ENCODE assay signal across 12 mouse cellular contexts in genomic region chr1:182797048-182797447, GRCm38 (mm10). TPM values are rescaled to one million over a fixed set of nuclear protein-coding genes. Genes with fewer than 3 reads are reported as not detected.
DNase-seq lines count a peak whose midpoint lies in the region; ATAC-seq and TF ChIP-seq lines count a peak whose summit lies in the region.
"Had no signal": no experiment of that assay in that cellular context is flagged by ENCODE, and none has a peak within 500 bp of the region (broad histone marks: within the 10 kb centered on the region; RNA-seq: fewer than 3 reads in every experiment).

No protein-coding gene starts in this region.

- peak; percentile 43; the same call in 1 of the 2 replicates for ATAC-seq in hindbrain, embryonic 11.5 days (ENCODE audit: low FRiP score)
- ATAC-seq in hindbrain, embryonic 16.5 days: peak; percentile 72
- no peak for ATAC-seq in monocyte, adult 5-6 weeks (replicated peaks; ENCODE audit: insufficient number of reproducible peaks, low FRiP score, low TSS enrichment, poor library complexity, severe bottlenecking)

- H3K9me3 ChIP-seq in hindbrain, embryonic 11.5 days (ENCODE audit: control insufficient read depth, low read length): no peaks in the 10 kb centered on the region
- peaks cover 5% of the 10 kb centered on the region; the same call in 1 of the 2 replicates for H3K9me3 ChIP-seq in hindbrain, embryonic 10.5 days
- H3K9me3 ChIP-seq in hindbrain, embryonic 16.5 days (ENCODE audit: control insufficient read depth, low read length): no peaks in the 10 kb centered on the region
- H3K9me3 ChIP-seq: lung, embryonic 15.5 days had no signal

- DNase-seq in hindbrain, embryonic 11.5 days (ENCODE audit: low spot score): peak; percentile 11
- DNase-seq in hindbrain, embryonic 10.5 days (ENCODE audit: low spot score): no peak
- peak; percentile 81 for DNase-seq in cerebellum, adult 9-11 months
- no peak for DNase-seq in urinary bladder, postnatal 36 days (ENCODE audit: low spot score in 2 of 2)
- no peak for DNase-seq in c-Kit-positive CD71-positive TER-119-positive erythroid progenitor cells, embryonic 14.5 days (ENCODE audit: low spot score)
- DNase-seq: kidney, postnatal 25 days; thymus, postnatal 4 days had no signal

- WGBS in hindbrain, embryonic 11.5 days: 68% methylated on average over 14 of the region's 14 CpGs
- 81% methylated on average over 14 of the region's 14 CpGs for WGBS in hindbrain, embryonic 10.5 days
- WGBS in hindbrain, embryonic 16.5 days: 45% methylated on average over 14 of the region's 14 CpGs
- whole genome bisulfite sequencing in olfactory bulb, adult 2 months: 29% methylated on average over 14 of the region's 14 CpGs

- no peak for TF ChIP-seq POLR2A in olfactory bulb, adult 2 months (IDR thresholded peaks at IDR 0.05; ENCODE audit: insufficient read depth, low read depth, low read length)

- H3K27me3 ChIP-seq in hindbrain, embryonic 11.5 days (ENCODE audit: control insufficient read depth, insufficient read depth, low read length): no peaks in the 10 kb centered on the region
- no peaks in the 10 kb centered on the region for H3K27me3 ChIP-seq in hindbrain, embryonic 10.5 days (ENCODE audit: insufficient read depth, poor library complexity, severe bottlenecking)
- no peaks in the 10 kb centered on the region for H3K27me3 ChIP-seq in hindbrain, embryonic 16.5 days (replicated peaks; ENCODE audit: control insufficient read depth, insufficient read depth, low read length)
- H3K27me3 ChIP-seq: lung, embryonic 15.5 days had no signal

- H3K4me3 ChIP-seq in hindbrain, embryonic 11.5 days (ENCODE audit: low read depth, low read length): no peak overlapping the region
- H3K4me3 ChIP-seq in hindbrain, embryonic 10.5 days: no peak overlapping the region
- H3K4me3 ChIP-seq in hindbrain, embryonic 16.5 days (ENCODE audit: low read length): no peak overlapping the region
- no peak overlapping the region for H3K4me3 ChIP-seq in olfactory bulb, adult 2 months (ENCODE audit: insufficient read depth, low read depth, low read length)
- H3K4me3 ChIP-seq: lung, embryonic 15.5 days had no signal

- no peaks in the 10 kb centered on the region for H3K36me3 ChIP-seq in hindbrain, embryonic 11.5 days (ENCODE audit: control insufficient read depth, insufficient read depth, low read length)
- H3K36me3 ChIP-seq in hindbrain, embryonic 10.5 days: 0 out of 2 replicates have a peak, but pooled peaks cover 5% of the 10 kb centered on the region
- no peaks in the 10 kb centered on the region for H3K36me3 ChIP-seq in hindbrain, embryonic 16.5 days (ENCODE audit: control insufficient read depth, insufficient read depth, low read length)
- H3K36me3 ChIP-seq: lung, embryonic 15.5 days had no signal

- H3K4me2 ChIP-seq in hindbrain, embryonic 11.5 days (replicated peaks; ENCODE audit: low read depth, low read length): no peak overlapping the region
- H3K4me2 ChIP-seq in hindbrain, embryonic 16.5 days (ENCODE audit: low read length): no peak overlapping the region
- H3K4me2 ChIP-seq: lung, embryonic 15.5 days had no signal

- H3K27ac ChIP-seq in hindbrain, embryonic 11.5 days (ENCODE audit: low read depth, low read length): no peak overlapping the region
- no peak overlapping the region for H3K27ac ChIP-seq in hindbrain, embryonic 10.5 days
- no peak overlapping the region for H3K27ac ChIP-seq in hindbrain, embryonic 16.5 days (ENCODE audit: low read depth, low read length)
- H3K27ac ChIP-seq in olfactory bulb, adult 2 months (ENCODE audit: insufficient read depth, low read depth, low read length): peak overlapping the region; percentile 34; the same call in 1 of the 2 replicates
- H3K27ac ChIP-seq: lung, embryonic 15.5 days had no signal

- H3K9ac ChIP-seq in hindbrain, embryonic 11.5 days (ENCODE audit: low read depth, low read length): no peak overlapping the region
- H3K9ac ChIP-seq in hindbrain, embryonic 16.5 days (ENCODE audit: low read depth, low read length): no peak overlapping the region
- H3K9ac ChIP-seq: lung, embryonic 15.5 days had no signal

- H3K4me1 ChIP-seq in hindbrain, embryonic 11.5 days (replicated peaks; ENCODE audit: control insufficient read depth, insufficient read depth, low read length): no peaks in the 10 kb centered on the region
- H3K4me1 ChIP-seq in hindbrain, embryonic 10.5 days (replicated peaks): peaks cover 15% of the 10 kb centered on the region
- peaks cover 14% of the 10 kb centered on the region for H3K4me1 ChIP-seq in hindbrain, embryonic 16.5 days (ENCODE audit: control insufficient read depth, insufficient read depth, low read depth, low read length)
- H3K4me1 ChIP-seq in olfactory bulb, adult 2 months (ENCODE audit: control insufficient read depth, insufficient read depth, low read length): peaks cover 38% of the 10 kb centered on the region

- no peak for TF ChIP-seq CTCF in olfactory bulb, adult 2 months (IDR thresholded peaks at IDR 0.05; ENCODE audit: insufficient read depth, low read depth, low read length)

RNA-seq across cellular contexts. Expression of gene Susd4, which starts 33.4 kb away (rescaled TPM):
- 25.9 and 27.2 TPM in 2 replicates for polyA plus RNA-seq in hindbrain, embryonic 11.5 days (2014; fragmentation: Nextera tagmentation; extraction: Ambion mirVana)
- polyA plus RNA-seq in hindbrain, embryonic 10.5 days (2016; fragmentation: Nextera tagmentation; extraction: Ambion mirVana): 16.3 and 22.3 TPM in 2 replicates
- polyA plus RNA-seq in hindbrain, embryonic 16.5 days (2015; fragmentation: Nextera tagmentation; extraction: Ambion mirVana): 83.1 and 85.0 TPM in 2 replicates
- not detected in 2 replicates for polyA plus RNA-seq in olfactory bulb, adult 2 months (2012; ENCODE audit: insufficient read depth, insufficient read length, low replicate concordance, missing spikeins)
- not detected in 3 replicates for total RNA-seq in monocyte, adult 5-6 weeks (2017)

RNA-seq across cellular contexts. Expression of gene Ccdc185, which starts 48.1 kb away (rescaled TPM):
- not detected in 2 replicates for polyA plus RNA-seq in hindbrain, embryonic 11.5 days (2014; fragmentation: Nextera tagmentation; extraction: Ambion mirVana)
- polyA plus RNA-seq in hindbrain, embryonic 10.5 days (2016; fragmentation: Nextera tagmentation; extraction: Ambion mirVana): not detected in 2 replicates
- not detected in 2 replicates for polyA plus RNA-seq in hindbrain, embryonic 16.5 days (2015; fragmentation: Nextera tagmentation; extraction: Ambion mirVana)
- polyA plus RNA-seq in olfactory bulb, adult 2 months (2012; ENCODE audit: insufficient read depth, insufficient read length, low replicate concordance, missing spikeins): not detected in 2 replicates
- 0.67 TPM in 1 of 3 replicates, not detected in the others for total RNA-seq in monocyte, adult 5-6 weeks (2017)
- polyA plus RNA-seq: lung, embryonic 15.5 days; small intestine, adult 2 months had no signal

Comparison
In these comparisons a context has a peak if more than half of its experiments do, and no peak if none do; other contexts are left out.
1. DNase-seq: peak in hindbrain, embryonic 11.5 days (single experiment) and cerebellum, adult 9-11 months (single experiment); none in hindbrain, embryonic 10.5 days (single experiment), urinary bladder, postnatal 36 days (0 of 2) and c-Kit-positive CD71-positive TER-119-positive erythroid progenitor cells, embryonic 14.5 days (single experiment).
2. RNA of gene Susd4, which starts 33.4 kb away (polyA plus RNA-seq): 83.1 to 85.0 TPM in hindbrain, embryonic 16.5 days, 25.9 to 27.2 TPM in hindbrain, embryonic 11.5 days and 16.3 to 22.3 TPM in hindbrain, embryonic 10.5 days; not detected in olfactory bulb, adult 2 months; every median in the first group is over 10 times any median in the second.